Mouse (Mus musculus) thymus, postnatal 36 days (tissue): Measurements from ENCODE around the gene Kcnip2.
A peak's percentile ranks its signal among the peaks of the same experiment; 100 is the strongest.
"Not testable (repeated sequence)": the region's sequence is repeated elsewhere in the genome, so short reads cannot be mapped to it uniquely, and the experiment has no call there.

Source experiments
- DNase-seq, 2 experiments: peaks; one replicate each; pipeline ENCODE4 v3.0.0; 2022; ENCODE audit warnings: mixed read lengths in 2 of 2

Gene Kcnip2

DNA sequence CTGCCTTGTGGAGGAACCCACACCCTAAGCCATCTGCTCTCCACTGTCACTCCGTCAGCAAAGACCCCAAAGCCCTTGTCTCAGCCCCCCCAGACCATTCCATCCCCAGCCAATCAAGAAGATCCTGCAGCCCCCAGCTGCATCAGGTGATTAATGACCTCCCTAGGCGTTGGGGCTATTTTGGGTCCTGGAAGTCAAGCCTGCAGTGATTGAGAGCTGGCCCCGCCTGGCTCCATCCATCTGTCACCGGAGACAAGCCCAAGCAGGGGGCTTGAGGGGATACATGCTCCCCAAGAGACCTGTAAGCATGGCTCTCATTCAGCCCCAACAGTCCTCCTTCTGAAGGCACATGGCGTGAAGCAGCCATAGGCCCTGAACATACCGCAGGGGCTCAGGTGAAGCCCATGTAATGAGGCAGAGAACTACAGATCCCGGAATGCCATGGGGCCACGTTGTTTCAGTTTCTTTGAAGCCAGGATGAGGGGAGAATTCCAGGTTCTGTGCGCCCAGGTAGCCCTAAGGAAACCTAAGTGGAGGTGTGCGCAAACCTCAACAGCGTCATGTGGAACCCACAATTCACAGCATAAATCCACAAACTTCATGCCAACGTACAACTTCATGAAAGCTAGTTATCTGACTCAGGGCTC lies 4.7 kb downstream of the Kcnip2 start:
- DNase-seq: no peak

DNA sequence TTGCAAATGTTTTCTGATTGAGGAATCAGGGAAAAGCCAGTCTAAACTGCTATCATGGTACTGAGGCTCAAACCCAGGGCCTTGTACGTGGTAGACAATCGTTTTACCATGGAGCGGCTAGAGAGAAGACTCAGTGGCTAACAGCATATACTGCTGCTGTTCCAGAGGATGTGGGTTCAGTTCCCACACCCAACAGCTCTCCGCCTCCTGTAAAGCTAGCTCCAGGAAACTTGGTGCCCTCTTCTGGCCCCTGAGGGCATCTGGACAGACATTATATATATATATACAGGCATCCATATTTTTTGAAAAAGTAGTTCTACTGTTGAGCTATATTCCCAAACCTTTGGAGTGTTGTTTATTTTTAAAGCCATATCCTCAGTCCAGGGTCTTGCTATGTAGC lies 8.1 kb downstream of the Kcnip2 start:
- no peak for DNase-seq

- not testable (repeated sequence) for DNase-seq
These were observed 10.0 kb downstream of the Kcnip2 start for GRCm38 (mm10) chr19:45805817-45806216.

DNA sequence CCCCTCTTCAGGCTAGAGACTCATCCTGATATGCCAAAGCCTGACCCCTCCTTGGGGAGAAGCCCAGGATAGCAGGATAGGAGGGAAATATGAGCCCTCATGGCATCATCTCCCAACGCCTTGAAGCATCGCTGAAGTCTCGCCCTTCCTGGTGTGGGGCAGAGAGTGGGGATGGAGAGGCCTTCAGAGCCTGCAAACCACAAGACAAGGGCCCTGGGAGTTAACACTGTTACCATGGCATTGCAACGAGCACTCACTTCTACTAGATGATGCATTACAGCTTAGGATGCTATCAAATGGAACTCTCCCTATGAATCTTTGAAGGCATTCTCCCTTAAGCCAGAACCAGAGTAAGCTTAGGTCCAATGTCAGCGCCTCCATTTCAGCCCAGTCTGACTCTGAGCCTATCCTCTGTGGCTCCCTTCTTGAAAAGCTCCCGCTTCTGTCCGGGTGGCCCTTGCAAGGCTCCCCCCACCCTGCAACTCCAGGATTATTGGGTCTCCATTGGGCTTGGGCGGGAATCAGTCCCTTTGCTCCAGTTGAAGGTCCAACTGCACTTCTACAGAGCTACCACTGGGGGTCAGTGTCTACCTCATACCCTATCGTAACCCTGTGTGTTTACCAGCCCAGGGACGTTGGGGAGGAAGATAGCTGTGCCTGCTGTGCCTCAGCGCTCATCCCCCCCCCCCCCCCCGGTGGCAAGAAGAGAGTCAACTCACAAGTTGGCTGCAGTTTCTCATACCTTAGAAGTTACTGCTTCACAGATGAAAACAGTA lies 11.1 kb downstream of the Kcnip2 start:
- no peak for DNase-seq

DNA sequence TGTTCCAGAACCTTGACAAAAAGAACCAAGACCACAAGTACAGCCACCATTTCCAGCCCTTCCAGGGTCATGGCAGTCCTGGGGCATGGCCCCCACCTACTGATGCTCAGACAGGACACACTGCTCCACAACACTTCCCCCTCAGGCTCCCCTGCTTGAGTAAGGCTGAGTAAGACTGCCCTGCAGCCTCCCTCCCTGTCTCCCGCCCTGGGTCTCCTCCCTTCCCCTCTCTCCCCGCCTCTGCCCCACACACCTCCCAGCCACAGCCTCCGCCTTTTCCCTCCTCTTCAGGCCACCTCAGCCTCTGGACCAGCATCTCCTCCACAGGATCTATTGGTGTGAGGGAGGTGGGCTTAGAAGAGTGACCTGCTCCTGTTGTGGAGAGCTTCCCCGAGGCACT lies 12.5 kb downstream of the Kcnip2 start:
- DNase-seq: no peak

- no peak for DNase-seq
These were observed 13.2 kb downstream of the Kcnip2 start for GRCm38 (mm10) chr19:45802702-45803101.

GRCm38 (mm10) chr19:45796879-45797278 lies 19.0 kb downstream of the Kcnip2 start:
- no peak for DNase-seq

- DNase-seq: peak; percentile 66 to 72
These were observed 19.8 kb downstream of the Kcnip2 start for GRCm38 (mm10) chr19:45796061-45796556.

DNA sequence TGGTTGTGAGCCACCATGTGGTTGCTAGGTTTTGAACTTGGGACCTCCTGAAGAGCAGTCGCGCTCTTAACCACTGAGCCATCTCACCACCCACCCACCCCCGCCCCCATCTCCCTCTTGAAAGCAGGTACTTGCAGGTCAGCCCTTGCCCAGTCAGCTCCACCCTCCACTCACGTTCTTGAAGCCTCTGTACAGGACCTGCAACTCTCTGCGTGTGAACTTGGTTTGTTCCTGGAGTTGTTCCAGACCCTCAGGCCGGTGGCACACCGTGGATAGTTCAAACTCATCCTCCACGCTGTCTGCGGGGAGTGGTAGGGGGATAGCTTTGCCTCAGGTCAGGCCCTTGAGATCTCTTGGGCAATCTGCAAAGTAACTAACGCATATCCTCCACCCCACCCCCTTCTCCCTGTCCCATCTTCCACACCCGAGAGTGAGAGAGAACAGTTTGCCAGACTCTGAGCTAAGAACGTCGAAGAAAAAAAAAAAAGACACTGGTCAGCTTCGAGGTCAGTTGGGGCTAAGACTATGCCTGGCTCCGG lies 20.4 kb downstream of the Kcnip2 start:
- no peak for DNase-seq

GRCm38 (mm10) chr19:45794718-45795117 lies 21.1 kb downstream of the Kcnip2 start:
- DNase-seq: no peak

GRCm38 (mm10) chr19:45792404-45792803 lies 23.5 kb downstream of the Kcnip2 start:
- no peak for DNase-seq

GRCm38 (mm10) chr19:45789888-45790874 lies 25.7 kb downstream of the Kcnip2 start:
- DNase-seq: peak in 1 of 2 experiments; percentile 30

GRCm38 (mm10) chr19:45789365-45789764 lies 26.5 kb downstream of the Kcnip2 start:
- no peak for DNase-seq

GRCm38 (mm10) chr19:45788337-45788736 lies 27.5 kb downstream of the Kcnip2 start:
- DNase-seq: no peak

- DNase-seq: no peak
These were observed 28.4 kb downstream of the Kcnip2 start for GRCm38 (mm10) chr19:45787450-45787849.

- DNase-seq: no peak
These were observed 30.4 kb downstream of the Kcnip2 start for GRCm38 (mm10) chr19:45785470-45785869.

- no peak for DNase-seq
These were observed 31.8 kb downstream of the Kcnip2 start for GRCm38 (mm10) chr19:45783933-45784576.

- DNase-seq: peak; percentile 98 to 99
These were observed 32.5 kb downstream of the Kcnip2 start, which contains the start of gene Mgea5 for GRCm38 (mm10) chr19:45783181-45783932. Mgea5 (minus strand) TSS chr19:45783837.

DNA sequence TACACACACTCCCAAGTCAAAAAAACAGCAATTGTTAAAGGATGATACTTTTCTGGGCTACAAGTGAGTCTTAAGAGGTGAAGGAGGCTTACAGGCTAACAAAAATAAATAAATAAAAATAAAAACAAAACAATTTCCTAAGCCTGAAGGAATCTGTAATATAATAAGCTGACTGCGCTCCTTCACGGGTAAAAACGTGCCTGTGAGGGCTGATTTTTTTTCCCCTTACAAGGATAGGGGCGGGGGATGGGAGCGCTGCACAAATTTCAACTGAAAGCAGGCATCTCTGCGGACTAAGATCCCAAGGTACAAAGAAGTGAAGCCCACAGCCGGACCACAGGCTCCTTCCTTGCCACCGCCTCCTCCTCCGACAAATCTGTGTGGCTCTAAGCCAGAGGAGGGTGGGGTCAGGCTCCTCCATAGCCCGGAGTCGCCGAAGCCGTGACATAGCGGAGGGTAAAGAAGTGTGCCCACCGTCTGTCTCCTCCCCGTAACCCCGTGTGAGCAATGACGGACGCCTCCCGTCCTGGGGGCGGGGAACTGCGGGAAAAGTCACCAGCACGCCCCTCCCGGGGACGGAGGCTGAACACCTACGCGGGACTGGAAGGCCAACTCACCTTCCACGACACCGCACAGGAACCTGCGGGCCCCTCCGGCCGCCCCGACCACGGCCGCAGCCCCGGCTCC lies 33.4 kb downstream of the Kcnip2 start:
- DNase-seq: peak; percentile 65 to 80

GRCm38 (mm10) chr19:45781676-45782075 lies 34.2 kb downstream of the Kcnip2 start:
- DNase-seq: no peak
